Mouse (Mus musculus) frontal cortex, adult (tissue): ENCODE data around the gene Polg2.
A peak's percentile ranks its signal among the peaks of the same experiment; 100 is the strongest.
"Not testable (repeated sequence)": the region's sequence is repeated elsewhere in the genome, so short reads cannot be mapped to it uniquely, and the experiment has no call there.

Source experiments
- ATAC-seq: cut with Nextera tagmentation; 2 replicates; pipeline ENCODE4 v1.9.2; 2017; ENCODE audit warnings: mild to moderate bottlenecking, moderate library complexity, mixed read lengths; ENCODE audit not compliant: low TSS enrichment

Gene Polg2

GRCm38 (mm10) chr11:106789649-106790048 lies 10.3 kb upstream of the Polg2 start:
- 0 out of 2 replicates have a peak, but pooled peaks have one; percentile 1 for ATAC-seq

GRCm38 (mm10) chr11:106788775-106789459 lies 9.6 kb upstream of the Polg2 start, which contains the start of the genes Ddx5 and Cep95:
Gene Ddx5, minus strand, starts transcription at chr11:106789185.
Gene Cep95, plus strand, starts transcription at chr11:106789252.
- peak; percentile 86 for ATAC-seq

- peak; percentile 51 for ATAC-seq
Observed at GRCm38 (mm10) chr11:106788026-106788774, 8.9 kb upstream of the Polg2 start.

- ATAC-seq, result peak; percentile 42
Observed at GRCm38 (mm10) chr11:106787131-106788025, 8.0 kb upstream of the Polg2 start.

GRCm38 (mm10) chr11:106785043-106785442 lies 5.7 kb upstream of the Polg2 start:
- ATAC-seq, result no peak

- ATAC-seq, result no peak
Observed at GRCm38 (mm10) chr11:106784476-106784875, 5.1 kb upstream of the Polg2 start.

- ATAC-seq, result no peak
Observed at GRCm38 (mm10) chr11:106782841-106783764, 3.8 kb upstream of the Polg2 start.

GRCm38 (mm10) chr11:106782271-106782670 lies 2.9 kb upstream of the Polg2 start:
- not testable (repeated sequence) for ATAC-seq

GRCm38 (mm10) chr11:106780590-106781220 lies 1.4 kb upstream of the Polg2 start:
- no peak for ATAC-seq

GRCm38 (mm10) chr11:106780089-106780425 lies 720 bp upstream of the Polg2 start:
- ATAC-seq, result no peak

GRCm38 (mm10) chr11:106778589-106779387 lies 549 bp downstream of the Polg2 start:
- ATAC-seq, result peak; percentile 66

GRCm38 (mm10) chr11:106778132-106778531 lies 1.2 kb downstream of the Polg2 start:
- no peak for ATAC-seq

- no peak for ATAC-seq
Observed at GRCm38 (mm10) chr11:106777395-106777794, 1.9 kb downstream of the Polg2 start.

GRCm38 (mm10) chr11:106776960-106777359 lies 2.4 kb downstream of the Polg2 start:
- ATAC-seq, result no peak

- no peak for ATAC-seq
Observed at GRCm38 (mm10) chr11:106773061-106773460, 6.3 kb downstream of the Polg2 start.

GRCm38 (mm10) chr11:106770195-106770974 lies 9.0 kb downstream of the Polg2 start:
- ATAC-seq, result no peak

- no peak for ATAC-seq
Observed at GRCm38 (mm10) chr11:106767516-106767915, 11.8 kb downstream of the Polg2 start.

GRCm38 (mm10) chr11:106766611-106767162 lies 12.7 kb downstream of the Polg2 start:
- no peak for ATAC-seq

- ATAC-seq, result no peak
Observed at GRCm38 (mm10) chr11:106762800-106763185, 16.5 kb downstream of the Polg2 start.
